Mouse (Mus musculus): ENCODE results near the gene Ptpn6.

DNA sequence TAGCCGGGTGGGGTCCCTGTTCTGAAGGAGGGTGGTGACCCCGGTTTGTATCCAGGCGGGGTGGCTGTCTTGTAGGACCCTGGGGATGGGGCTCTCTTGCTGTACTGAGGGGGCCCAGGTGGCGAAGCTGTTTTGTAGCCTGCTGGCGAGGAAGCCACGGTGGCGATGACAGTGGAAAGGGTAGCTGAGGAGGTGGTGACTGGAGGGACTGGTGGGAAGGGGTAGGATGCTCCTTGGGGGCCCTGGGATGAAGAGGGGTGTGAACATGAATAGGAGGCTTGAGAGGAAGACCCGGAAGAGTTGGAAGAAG lies 7.7 kb upstream of the Ptpn6 start:
- TF ChIP-seq POLR2A (IDR thresholded peaks at IDR 0.05; ENCODE audit: borderline replicate concordance, extremely low read depth, insufficient read depth, insufficient read length, poor library complexity, severe bottlenecking) (no peak), CTCF (IDR thresholded peaks at IDR 0.05; ENCODE audit: borderline replicate concordance, extremely low read depth, insufficient read depth, insufficient read length) (no peak)
